Mouse (Mus musculus): ENCODE measurements around the gene Vrk2.

DNA sequence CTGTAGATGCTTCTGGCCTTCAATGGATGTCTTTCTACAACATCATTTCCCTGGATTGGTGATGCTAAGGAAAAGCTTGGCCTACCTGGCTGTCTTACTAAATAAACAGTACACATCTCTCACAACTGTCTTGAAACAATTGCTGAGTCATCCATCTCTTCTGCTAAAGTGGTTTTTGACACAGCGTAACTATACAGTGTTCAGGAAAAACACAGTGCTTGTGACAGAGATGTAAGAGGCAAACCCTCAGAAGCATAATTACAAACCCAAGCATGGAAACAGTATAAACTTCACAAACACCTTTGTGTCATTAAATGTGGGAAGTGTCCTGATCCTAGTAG lies 6.6 kb downstream of the Vrk2 start:
- no peak for TF ChIP-seq CTCF (IDR thresholded peaks at IDR 0.05; ENCODE audit: borderline replicate concordance, extremely low read depth, insufficient read depth, insufficient read length)
- TF ChIP-seq POLR2A (IDR thresholded peaks at IDR 0.05; ENCODE audit: borderline replicate concordance, extremely low read depth, insufficient read depth, insufficient read length, poor library complexity, severe bottlenecking) = no peak
